Mouse (Mus musculus) left cerebral cortex, adult 9 months (tissue): ENCODE results near the gene Kazn.

Experiments
- DNase-seq, 2 experiments: peaks; one replicate each; pipeline ENCODE4 v3.0.0; 2022; ENCODE audit warnings: low spot score in 2 of 2

Kazn gene

GRCm38 (mm10) chr4:142165363-142165762 lies 73.8 kb downstream of the Kazn start:
- DNase-seq: no peak

DNA sequence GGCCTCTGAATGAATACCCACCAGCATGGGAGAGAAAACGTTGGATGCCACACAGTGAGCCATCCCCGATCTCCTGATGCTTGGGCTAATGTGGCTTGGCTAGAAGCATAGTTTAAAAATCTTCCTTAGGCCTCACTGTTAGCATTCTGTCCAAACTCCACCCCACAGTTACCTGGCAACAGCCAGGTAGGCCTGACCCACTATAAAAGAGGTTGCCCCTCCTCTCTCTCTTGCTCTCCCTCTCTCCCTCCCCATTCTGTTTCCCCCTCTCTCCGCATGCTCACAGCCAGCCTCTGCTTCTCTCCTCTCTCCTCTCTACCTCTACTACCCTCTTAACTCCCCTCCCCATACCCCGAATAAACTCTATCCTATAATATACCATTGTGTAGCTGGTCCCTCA lies 74.8 kb downstream of the Kazn start:
- no peak for DNase-seq

GRCm38 (mm10) chr4:142163862-142164261 lies 75.3 kb downstream of the Kazn start:
- no peak for DNase-seq

DNA sequence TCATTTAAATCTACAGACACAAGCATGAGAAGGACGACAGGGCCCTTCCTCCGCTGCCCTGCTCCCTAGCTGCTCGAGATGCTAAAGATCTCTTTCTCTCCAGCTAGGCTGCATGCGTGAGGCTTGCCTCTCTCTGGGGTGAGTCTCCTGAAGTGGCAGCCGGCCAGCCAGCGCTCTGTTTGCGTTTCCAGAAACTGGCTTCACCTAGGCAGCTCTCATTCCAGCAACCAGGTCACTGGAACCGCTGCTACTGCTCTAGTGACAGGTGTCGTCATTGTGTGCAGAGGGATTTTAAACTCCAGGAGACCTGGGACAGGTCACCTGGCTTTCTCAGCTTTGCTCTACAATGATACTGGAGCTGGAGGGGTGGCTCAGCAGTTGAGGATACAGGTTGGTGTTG lies 76.5 kb downstream of the Kazn start:
- no peak for DNase-seq

- DNase-seq: no peak
Measured at GRCm38 (mm10) chr4:142162102-142162501, 77.1 kb downstream of the Kazn start.

DNA sequence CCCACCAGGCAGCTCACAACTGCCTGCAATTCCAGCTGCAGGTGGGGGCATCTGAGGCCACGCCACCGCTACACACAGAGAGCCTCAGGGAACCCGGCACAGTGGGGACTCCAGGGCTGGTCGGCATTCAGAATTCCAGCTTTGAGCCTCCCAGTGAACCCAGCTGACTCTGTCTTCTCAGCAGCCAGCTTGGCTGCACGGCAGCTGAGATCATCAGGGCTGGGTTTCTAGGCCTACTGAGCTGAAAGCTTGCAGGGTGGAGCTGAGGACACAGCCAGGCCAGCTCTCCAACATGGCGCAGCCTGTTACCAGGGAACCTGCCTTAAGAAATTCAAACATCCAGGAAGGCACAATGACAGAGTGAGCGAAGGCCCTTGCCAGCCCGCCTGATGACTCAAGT lies 79.2 kb downstream of the Kazn start:
- DNase-seq: peak; percentile 23 to 55

GRCm38 (mm10) chr4:142156506-142156905 lies 82.7 kb downstream of the Kazn start:
- peak in 1 of 2 experiments; percentile 46 for DNase-seq

DNA sequence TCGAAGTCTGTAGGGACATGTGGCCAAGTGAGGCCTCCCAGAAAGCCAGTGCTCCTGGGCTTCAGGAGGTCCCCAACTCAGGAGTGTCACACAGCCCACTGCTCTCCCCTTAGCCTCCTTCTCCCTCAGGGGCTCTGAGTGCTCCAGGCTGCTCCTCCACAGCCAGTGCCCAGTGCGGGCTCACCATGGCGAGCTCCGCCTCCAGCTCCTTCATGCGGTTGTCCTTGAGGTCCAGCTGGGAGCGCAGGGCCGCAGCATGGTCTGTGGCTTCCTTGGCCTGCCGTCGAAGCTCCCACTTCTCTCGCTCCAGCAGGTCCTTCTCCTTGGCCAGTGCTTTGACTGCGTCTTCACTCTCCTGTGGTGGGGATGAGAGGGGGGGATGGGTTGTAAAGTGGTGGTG lies 85.0 kb downstream of the Kazn start:
- no peak for DNase-seq

GRCm38 (mm10) chr4:142153526-142153925 lies 85.7 kb downstream of the Kazn start:
- DNase-seq: peak in 1 of 2 experiments; percentile 90

DNA sequence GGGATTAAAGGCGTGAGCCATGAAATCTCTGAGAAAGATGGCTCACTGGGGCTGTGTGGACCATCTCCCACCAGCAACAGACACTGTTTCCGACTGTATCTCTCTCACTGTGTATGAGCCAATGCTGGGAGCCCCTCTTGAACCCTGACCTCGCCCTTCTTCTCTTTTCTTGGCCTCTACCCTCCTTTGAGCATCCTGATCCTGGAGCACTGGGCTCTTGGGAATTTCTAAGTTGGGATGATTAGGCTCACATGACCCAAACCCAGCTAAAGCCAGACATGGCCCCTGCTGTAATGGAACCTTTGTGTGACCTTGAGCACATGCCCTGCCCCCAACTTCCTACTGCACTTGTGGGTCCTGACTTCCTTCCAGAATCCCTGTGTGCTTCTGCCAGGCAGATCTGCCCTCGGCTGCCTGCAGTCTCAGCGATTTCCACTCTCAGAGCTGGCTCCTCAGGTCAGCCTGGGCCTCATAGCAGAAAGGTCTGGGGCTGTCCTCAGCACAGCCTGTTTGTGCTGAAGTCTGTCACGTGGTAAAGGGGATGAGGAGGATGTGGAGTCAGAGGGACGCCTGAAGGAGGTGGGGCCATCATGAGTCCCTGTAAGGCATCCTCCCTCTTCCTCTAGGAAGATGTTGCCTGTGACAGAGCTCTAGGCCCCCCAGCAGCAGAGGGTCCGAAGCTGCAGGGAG lies 86.3 kb downstream of the Kazn start:
- DNase-seq: no peak

DNA sequence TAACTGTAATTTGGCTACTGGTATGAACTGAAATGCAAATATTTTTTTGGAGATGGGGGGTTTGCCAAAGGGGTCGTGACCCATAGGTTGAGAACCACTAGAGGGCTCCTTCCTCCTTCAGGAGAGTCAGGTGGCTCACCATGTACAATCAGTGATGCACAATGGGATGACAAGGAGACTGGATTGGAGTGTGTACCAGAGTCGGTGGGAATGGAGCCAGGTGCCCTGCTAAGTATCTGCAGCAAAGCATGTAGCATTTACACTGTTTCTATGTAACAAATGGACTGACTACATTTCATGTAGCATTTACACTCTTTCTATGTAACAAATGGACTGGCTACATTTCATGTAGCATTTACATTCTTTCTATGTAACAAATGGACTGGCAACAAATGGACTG lies 89.1 kb downstream of the Kazn start:
- DNase-seq: no peak

- DNase-seq: no peak
Measured at GRCm38 (mm10) chr4:142149202-142149601, 90.0 kb downstream of the Kazn start.

GRCm38 (mm10) chr4:142147671-142148070 lies 91.5 kb downstream of the Kazn start:
- DNase-seq: no peak

DNA sequence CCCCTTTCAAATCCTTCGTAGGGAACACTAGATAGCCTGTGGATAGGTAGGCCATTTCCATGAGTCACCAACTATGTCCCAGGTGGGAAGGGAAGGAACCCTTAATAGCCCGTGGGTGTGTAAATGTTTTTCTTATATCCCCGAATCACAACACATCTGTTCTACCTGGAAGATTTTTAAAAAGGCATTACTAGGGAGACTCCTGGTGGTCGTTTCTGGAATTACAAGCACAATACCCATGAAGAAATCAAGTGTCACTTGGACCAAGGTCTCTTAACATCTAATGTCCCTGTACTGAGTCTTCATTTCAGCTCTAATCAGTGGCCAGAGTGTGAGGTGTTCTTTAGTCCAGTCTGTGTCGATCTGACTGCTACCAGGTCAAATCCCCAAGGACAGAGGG lies 95.1 kb downstream of the Kazn start:
- no peak for DNase-seq

DNA sequence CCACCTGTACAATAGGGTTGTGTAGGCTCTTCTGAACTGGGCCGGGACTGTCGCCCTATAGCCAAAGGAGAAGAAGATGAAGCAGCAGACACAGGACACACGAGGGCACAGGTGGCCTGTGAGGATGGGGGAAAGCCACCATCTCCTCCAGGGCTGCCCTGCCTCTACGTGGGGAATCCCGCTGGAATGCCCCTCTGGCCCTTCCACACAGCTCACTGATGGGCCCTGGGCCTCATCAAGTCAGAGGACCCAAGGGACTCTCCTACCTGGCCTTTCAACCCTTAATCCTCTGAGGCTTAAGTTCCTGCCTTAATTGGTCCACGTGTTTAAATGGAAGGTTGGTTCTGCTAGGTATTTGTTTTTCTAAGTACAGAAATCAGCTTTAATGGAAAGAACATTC lies 95.9 kb downstream of the Kazn start:
- no peak for DNase-seq

- DNase-seq: no peak
Measured at GRCm38 (mm10) chr4:142139729-142140128, 99.5 kb downstream of the Kazn start.

DNA sequence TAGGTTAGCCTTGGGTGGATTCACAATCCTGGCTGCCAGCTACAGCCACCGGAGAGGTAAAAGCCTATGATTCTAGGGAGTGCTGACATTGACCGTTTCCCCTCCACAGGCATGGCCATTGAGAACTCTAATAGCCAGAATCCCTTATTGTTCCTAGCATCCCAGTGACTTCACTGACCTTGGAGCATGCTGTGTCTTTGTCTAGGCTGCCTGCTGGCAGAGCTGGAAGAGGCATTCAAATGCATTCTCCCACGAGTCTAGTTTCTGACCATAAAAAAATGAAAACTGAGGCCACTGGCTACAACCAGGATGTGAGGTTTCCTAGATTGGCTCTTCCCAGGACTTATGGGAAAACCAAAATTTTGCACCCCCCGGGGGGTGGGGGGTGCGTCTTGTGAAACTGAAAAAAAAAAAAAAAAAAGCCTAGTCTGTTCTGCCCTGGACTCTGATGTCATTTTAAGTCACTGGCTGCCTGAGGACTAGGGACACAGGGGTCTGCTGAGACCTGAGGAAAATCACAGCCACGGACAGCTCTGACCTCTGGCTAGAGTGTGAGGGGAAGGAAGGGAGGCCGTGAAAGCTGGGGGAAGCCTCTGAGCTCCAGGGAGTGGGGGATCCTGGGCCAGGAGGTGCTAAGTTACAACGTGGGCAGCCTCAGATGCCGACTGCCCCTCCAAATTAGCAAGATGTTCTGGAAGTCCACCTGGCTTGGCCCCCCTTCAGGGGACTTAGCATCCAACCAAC lies 100.7 kb downstream of the Kazn start:
- DNase-seq: no peak

DNA sequence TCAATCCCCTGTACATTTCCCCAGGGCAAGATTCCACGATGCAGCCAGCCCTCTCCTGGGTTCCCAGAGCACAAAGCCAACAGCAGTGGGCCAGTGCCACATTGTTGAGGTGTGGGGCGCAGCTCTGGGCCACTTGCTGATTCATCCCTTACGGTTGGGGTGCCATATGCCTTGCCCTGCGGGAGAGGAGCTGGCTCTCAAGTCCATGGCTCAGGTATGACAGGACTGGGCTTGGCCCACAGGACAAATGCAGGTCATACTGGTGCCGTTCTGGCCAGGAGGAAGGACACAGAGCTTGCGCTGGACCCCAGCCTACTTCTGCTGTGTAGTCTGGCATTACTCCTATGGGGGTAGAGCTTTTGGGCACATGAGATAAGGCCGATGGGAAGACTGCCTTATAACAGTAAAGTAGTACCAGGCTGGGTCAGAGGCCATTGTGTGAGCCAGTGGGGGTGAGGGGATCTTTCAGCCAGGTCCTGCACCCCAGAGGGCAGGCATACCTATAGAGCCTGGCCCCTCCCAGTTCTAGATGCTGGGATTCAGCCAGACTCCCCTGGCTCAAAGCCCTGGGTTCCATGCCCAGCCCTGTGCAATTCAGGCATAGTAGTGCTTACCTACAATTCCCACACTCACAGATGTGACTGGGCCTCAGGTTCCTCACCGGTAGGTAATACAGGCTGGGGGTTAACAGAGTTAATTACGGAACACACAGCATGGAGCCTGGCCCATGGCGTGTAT lies 102.3 kb downstream of the Kazn start:
- DNase-seq: no peak

GRCm38 (mm10) chr4:142135515-142135914 lies 103.7 kb downstream of the Kazn start:
- no peak for DNase-seq

- DNase-seq: no peak
Measured at GRCm38 (mm10) chr4:142130162-142130561, 109.0 kb downstream of the Kazn start.

DNA sequence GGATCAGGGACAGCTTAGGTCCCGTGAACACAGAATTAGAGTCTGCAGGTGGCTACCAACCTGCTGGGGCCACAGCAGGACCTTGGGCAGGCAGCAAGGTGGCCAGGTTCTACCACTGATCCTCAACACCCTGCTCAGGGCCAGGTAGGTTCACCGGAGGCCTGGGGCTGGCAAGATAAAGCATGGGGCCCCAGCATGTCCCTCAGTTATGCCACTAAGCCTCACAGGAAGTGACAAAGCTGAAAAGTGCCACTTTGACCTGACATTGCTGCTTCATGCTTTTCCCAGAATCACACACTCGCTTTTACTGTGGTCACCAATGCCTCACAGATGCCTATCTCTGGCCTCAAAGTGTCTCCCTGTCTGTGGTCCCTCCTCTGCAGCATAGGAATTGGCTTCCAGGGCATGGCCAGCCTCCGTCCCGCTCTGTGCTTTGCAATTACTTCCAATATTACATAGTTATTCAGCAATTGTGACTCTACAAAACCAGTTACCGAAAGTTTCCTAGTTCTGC lies 111.9 kb downstream of the Kazn start:
- no peak for DNase-seq

GRCm38 (mm10) chr4:142126641-142127274 lies 112.4 kb downstream of the Kazn start:
- no peak for DNase-seq
